Mouse (Mus musculus): ENCODE data around the gene Olfr1212. TPM values are rescaled to one million over a fixed set of nuclear protein-coding genes. Genes with fewer than 3 reads are reported as not detected.

Gene Olfr1212
- polyA plus RNA-seq (2014; fragmentation: Nextera tagmentation; extraction: Ambion mirVana): not detected in 2 replicates

DNA sequence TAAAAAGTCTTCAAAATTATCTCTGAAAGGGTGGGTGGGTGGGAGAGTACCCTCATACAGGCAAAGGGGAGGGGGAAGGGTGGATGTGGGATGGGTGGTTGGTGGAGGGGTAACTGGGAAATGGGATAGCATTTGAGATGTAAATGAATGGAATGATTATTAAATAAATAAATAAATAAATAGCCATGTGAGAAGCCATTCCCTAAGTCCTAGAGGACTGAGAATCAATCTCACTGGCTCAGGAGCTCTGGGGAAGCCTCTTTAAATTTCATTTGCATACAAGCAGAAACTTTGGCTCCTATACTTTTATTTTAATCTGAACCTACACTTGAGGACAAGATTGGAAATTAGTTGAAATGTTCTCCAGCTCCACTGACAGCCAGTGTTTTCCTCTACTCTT lies at the start of gene Olfr1212:
Gene Olfr1212, plus strand, starts transcription at position 301 of the 400 bp plus-strand sequence.
- Histone ChIP-seq H3K27ac (ENCODE audit: low read depth) (no peak within 1 kb of the TSS), H3K9me3 (ENCODE audit: low read depth, low read length) (no peaks in the 10 kb centered on the region), H3K9ac (no peak within 1 kb of the TSS), H3K36me3 (ENCODE audit: insufficient read depth) (no peaks in the 10 kb centered on the region), H3K4me3 (ENCODE audit: low read depth, low read length) (no peak within 1 kb of the TSS), H3K27me3 (ENCODE audit: insufficient read depth, low read length) (no peaks in the 10 kb centered on the region), H3K4me1 (ENCODE audit: insufficient read depth) (no peaks in the 10 kb centered on the region), H3K4me2 (no peak within 1 kb of the TSS)
- no peak for TF ChIP-seq CTCF (IDR thresholded peaks at IDR 0.05; ENCODE audit: low read depth)
- ATAC-seq (ENCODE audit: insufficient read depth) (no peak), DNase-seq (no peak)

DNA sequence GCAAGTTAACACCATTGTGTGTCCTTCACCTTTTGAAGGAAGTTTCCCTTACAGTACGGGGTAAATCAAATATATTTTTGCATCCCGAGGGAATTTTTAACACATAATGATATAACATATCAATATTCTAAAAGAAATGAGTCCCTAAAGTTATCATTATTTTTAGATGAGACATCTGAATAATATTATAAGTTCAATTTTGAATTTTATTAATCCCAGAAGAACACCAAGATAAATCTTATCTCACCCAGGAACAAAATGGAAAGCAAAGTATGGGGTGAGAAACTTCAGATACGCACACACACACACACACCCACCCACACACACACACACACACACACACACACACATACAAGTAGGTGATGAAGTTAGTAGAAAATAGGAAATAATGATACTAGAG lies 38.7 kb upstream of the Olfr1212 start, which contains the start of gene Olfr1209:
Gene Olfr1209, minus strand, starts transcription at position 101 of the 400 bp plus-strand sequence.
- H3K9me3 ChIP-seq (ENCODE audit: low read depth, low read length): no peaks in the 10 kb centered on the region
- H3K9ac ChIP-seq: no peak within 1 kb of the TSS
- H3K36me3 ChIP-seq (ENCODE audit: insufficient read depth): no peaks in the 10 kb centered on the region
- H3K27me3 ChIP-seq (ENCODE audit: insufficient read depth, low read length): no peaks in the 10 kb centered on the region
- DNase-seq: no peak
- 87% methylated on average over 3 of the region's 3 CpGs for WGBS
- no peak for TF ChIP-seq CTCF (IDR thresholded peaks at IDR 0.05; ENCODE audit: low read depth)
- no peak within 1 kb of the TSS for H3K27ac ChIP-seq (ENCODE audit: low read depth)
- H3K4me3 ChIP-seq (ENCODE audit: low read depth, low read length): no peak within 1 kb of the TSS
- H3K4me1 ChIP-seq (ENCODE audit: insufficient read depth): no peaks in the 10 kb centered on the region
- no peak within 1 kb of the TSS for H3K4me2 ChIP-seq
- ATAC-seq (ENCODE audit: insufficient read depth): no peak

DNA sequence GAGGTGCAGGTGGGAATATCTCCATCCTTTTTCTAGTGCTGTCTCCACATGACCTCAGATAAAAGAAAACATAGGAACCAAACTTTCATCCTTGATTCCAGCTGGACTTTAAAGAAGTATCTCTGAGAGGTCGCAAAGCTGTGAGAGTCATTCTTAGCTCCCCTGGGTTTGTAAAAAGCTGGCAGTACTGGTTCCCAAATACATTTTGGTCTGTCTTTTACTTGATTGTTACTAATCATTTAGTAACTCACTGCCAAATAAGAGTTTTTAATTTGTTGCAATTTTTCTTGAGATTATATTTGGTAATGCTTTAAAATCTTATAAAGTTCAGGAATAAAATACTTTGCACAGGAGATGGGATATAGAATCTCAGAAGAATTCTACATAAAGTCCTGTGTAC lies 15.8 kb upstream of the Olfr1212 start, which contains the start of gene Olfr1211:
Gene Olfr1211, minus strand, starts transcription at position 101 of the 400 bp plus-strand sequence.
- no peak for TF ChIP-seq CTCF (IDR thresholded peaks at IDR 0.05; ENCODE audit: low read depth)
- no peaks in the 10 kb centered on the region for H3K9me3 ChIP-seq (ENCODE audit: low read depth, low read length)
- no peak within 1 kb of the TSS for H3K27ac ChIP-seq (ENCODE audit: low read depth)
- H3K36me3 ChIP-seq (ENCODE audit: insufficient read depth): no peaks in the 10 kb centered on the region
- ATAC-seq (ENCODE audit: insufficient read depth): no peak
- no peaks in the 10 kb centered on the region for H3K27me3 ChIP-seq (ENCODE audit: insufficient read depth, low read length)
- 86% methylated on average over 1 of the region's 1 CpGs for WGBS
- no peak within 1 kb of the TSS for H3K4me2 ChIP-seq
- no peak within 1 kb of the TSS for H3K9ac ChIP-seq
- no peaks in the 10 kb centered on the region for H3K4me1 ChIP-seq (ENCODE audit: insufficient read depth)
- no peak within 1 kb of the TSS for H3K4me3 ChIP-seq (ENCODE audit: low read depth, low read length)
- no peak for DNase-seq

DNA sequence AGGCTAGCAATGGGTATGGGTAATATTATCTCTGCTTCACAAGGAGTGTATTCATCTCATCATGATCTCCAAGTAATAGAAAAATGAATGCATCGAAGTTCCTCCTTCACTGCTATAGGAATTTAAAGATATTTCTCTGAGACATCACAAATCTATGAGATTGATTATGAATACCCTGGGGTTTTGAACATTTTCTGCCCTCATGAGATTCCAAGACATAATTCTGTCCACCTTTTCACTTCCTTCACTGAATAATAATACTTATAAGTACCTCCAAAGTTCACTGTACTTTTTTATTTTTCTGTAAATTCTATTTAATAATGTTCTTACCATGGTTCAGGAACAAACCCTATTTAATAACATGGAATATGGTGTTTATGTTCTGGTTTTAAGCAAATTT lies 26.4 kb downstream of the Olfr1212 start, which contains the start of gene Gm13762:
Gene Gm13762, minus strand, starts transcription at position 101 of the 400 bp plus-strand sequence.
- no peaks in the 10 kb centered on the region for H3K4me1 ChIP-seq (ENCODE audit: insufficient read depth)
- no peak within 1 kb of the TSS for H3K4me3 ChIP-seq (ENCODE audit: low read depth, low read length)
- no peaks in the 10 kb centered on the region for H3K27me3 ChIP-seq (ENCODE audit: insufficient read depth, low read length)
- 74% methylated on average over 1 of the region's 1 CpGs for WGBS
- ATAC-seq (ENCODE audit: insufficient read depth) (no peak), DNase-seq (no peak)
- H3K9ac ChIP-seq: no peak within 1 kb of the TSS
- no peak for TF ChIP-seq CTCF (IDR thresholded peaks at IDR 0.05; ENCODE audit: low read depth)
- no peak within 1 kb of the TSS for H3K27ac ChIP-seq (ENCODE audit: low read depth)
- H3K4me2 ChIP-seq: no peak within 1 kb of the TSS
- no peaks in the 10 kb centered on the region for H3K9me3 ChIP-seq (ENCODE audit: low read depth, low read length)
- no peaks in the 10 kb centered on the region for H3K36me3 ChIP-seq (ENCODE audit: insufficient read depth)

DNA sequence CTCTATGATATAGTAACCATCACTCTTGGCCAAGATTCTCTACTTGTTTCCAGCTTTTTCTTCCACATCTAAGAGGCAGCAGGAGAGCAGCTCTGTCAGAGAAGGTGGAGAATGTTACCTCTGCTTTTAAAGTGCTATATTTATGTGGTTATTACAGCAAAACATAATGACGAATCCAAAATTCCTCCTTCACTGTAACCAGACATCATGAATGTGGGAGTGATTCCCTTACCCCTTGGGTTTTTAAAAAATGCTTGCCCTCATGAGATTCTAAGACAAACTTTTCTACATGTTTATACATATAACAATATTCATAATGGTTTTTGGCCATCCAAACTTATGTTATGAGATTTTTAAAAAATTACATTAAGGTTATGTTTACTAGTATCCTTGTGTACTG lies 38.8 kb downstream of the Olfr1212 start, which contains the start of gene Olfr1214:
Gene Olfr1214, minus strand, starts transcription at position 101 of the 400 bp plus-strand sequence.
- 90% methylated on average over 1 of the region's 1 CpGs for WGBS
- H3K4me1 ChIP-seq (ENCODE audit: insufficient read depth): no peaks in the 10 kb centered on the region
- DNase-seq (no peak), ATAC-seq (ENCODE audit: insufficient read depth) (no peak)
- H3K9me3 ChIP-seq (ENCODE audit: low read depth, low read length): no peaks in the 10 kb centered on the region
- TF ChIP-seq CTCF (IDR thresholded peaks at IDR 0.05; ENCODE audit: low read depth): no peak
- H3K4me2 ChIP-seq: no peak within 1 kb of the TSS
- H3K36me3 ChIP-seq (ENCODE audit: insufficient read depth): no peaks in the 10 kb centered on the region
- H3K27ac ChIP-seq (ENCODE audit: low read depth): no peak within 1 kb of the TSS
- H3K27me3 ChIP-seq (ENCODE audit: insufficient read depth, low read length): no peaks in the 10 kb centered on the region
- H3K9ac ChIP-seq: no peak within 1 kb of the TSS
- no peak within 1 kb of the TSS for H3K4me3 ChIP-seq (ENCODE audit: low read depth, low read length)

DNA sequence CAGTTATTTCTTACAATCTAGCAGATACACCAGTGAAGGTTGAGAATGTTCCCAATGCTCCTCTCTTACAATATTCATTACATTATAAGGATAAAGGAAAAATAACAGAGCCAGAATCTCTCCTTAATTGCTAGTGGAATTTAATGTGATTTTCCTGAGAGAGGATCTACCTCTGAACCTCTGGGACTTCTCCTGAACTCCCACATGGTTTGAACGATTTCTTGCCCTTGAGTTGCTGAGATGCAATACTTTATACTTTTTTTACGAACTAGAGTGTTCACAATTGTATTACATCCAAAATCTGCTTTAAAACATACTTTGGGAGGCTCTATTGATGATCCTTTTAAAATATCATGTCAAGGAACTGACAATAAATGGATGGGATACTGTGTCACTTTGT lies 53.1 kb downstream of the Olfr1212 start, which contains the start of gene Olfr1215:
Gene Olfr1215, minus strand, starts transcription at position 101 of the 400 bp plus-strand sequence.
- DNase-seq (no peak), ATAC-seq (ENCODE audit: insufficient read depth) (no peak)
- Histone ChIP-seq H3K4me2 (no peak within 1 kb of the TSS), H3K4me1 (ENCODE audit: insufficient read depth) (no peaks in the 10 kb centered on the region), H3K9me3 (ENCODE audit: low read depth, low read length) (no peaks in the 10 kb centered on the region), H3K36me3 (ENCODE audit: insufficient read depth) (no peaks in the 10 kb centered on the region), H3K9ac (no peak within 1 kb of the TSS), H3K27ac (ENCODE audit: low read depth) (no peak within 1 kb of the TSS), H3K4me3 (ENCODE audit: low read depth, low read length) (no peak within 1 kb of the TSS), H3K27me3 (ENCODE audit: insufficient read depth, low read length) (no peaks in the 10 kb centered on the region)
- no peak for TF ChIP-seq CTCF (IDR thresholded peaks at IDR 0.05; ENCODE audit: low read depth)
- WGBS: 73% methylated on average over 2 of the region's 2 CpGs

Other genes starting within 250 kb of the Olfr1212 start
- gene Olfr1196, start 249.4 kb upstream of the Olfr1212 start, polyA plus RNA-seq (2014; fragmentation: Nextera tagmentation; extraction: Ambion mirVana): not detected in 2 replicates
- not detected in 2 replicates for gene Olfr1197, start 221.6 kb upstream of the Olfr1212 start, polyA plus RNA-seq (2014; fragmentation: Nextera tagmentation; extraction: Ambion mirVana)
- not detected in 2 replicates for gene Olfr1198, start 202.6 kb upstream of the Olfr1212 start, polyA plus RNA-seq (2014; fragmentation: Nextera tagmentation; extraction: Ambion mirVana)
- not detected in 2 replicates for gene Olfr1199, start 193.5 kb upstream of the Olfr1212 start, polyA plus RNA-seq (2014; fragmentation: Nextera tagmentation; extraction: Ambion mirVana)
- not detected in 2 replicates for gene Olfr1200, start 183.5 kb upstream of the Olfr1212 start, polyA plus RNA-seq (2014; fragmentation: Nextera tagmentation; extraction: Ambion mirVana)
- not detected in 2 replicates for gene Olfr1201, start 160.9 kb upstream of the Olfr1212 start, polyA plus RNA-seq (2014; fragmentation: Nextera tagmentation; extraction: Ambion mirVana)
- gene Olfr1202, start 139.5 kb upstream of the Olfr1212 start, polyA plus RNA-seq (2014; fragmentation: Nextera tagmentation; extraction: Ambion mirVana): not detected in 2 replicates
- gene Olfr1205, start 124.2 kb upstream of the Olfr1212 start, polyA plus RNA-seq (2014; fragmentation: Nextera tagmentation; extraction: Ambion mirVana): not detected in 2 replicates
- not detected in 2 replicates for gene Olfr1204, start 104.7 kb upstream of the Olfr1212 start, polyA plus RNA-seq (2014; fragmentation: Nextera tagmentation; extraction: Ambion mirVana)
- gene Olfr1206, start 90.7 kb upstream of the Olfr1212 start, polyA plus RNA-seq (2014; fragmentation: Nextera tagmentation; extraction: Ambion mirVana): not detected in 2 replicates
- not detected in 2 replicates for gene Olfr1208, start 51.7 kb upstream of the Olfr1212 start, polyA plus RNA-seq (2014; fragmentation: Nextera tagmentation; extraction: Ambion mirVana)
- not detected in 2 replicates for gene Olfr1209, start 38.8 kb upstream of the Olfr1212 start, polyA plus RNA-seq (2014; fragmentation: Nextera tagmentation; extraction: Ambion mirVana)
- gene Olfr1211, start 15.9 kb upstream of the Olfr1212 start, polyA plus RNA-seq (2014; fragmentation: Nextera tagmentation; extraction: Ambion mirVana): not detected in 2 replicates
- not detected in 2 replicates for gene Gm13762, start 26.3 kb downstream of the Olfr1212 start, polyA plus RNA-seq (2014; fragmentation: Nextera tagmentation; extraction: Ambion mirVana)
- not detected in 2 replicates for gene Olfr1214, start 38.7 kb downstream of the Olfr1212 start, polyA plus RNA-seq (2014; fragmentation: Nextera tagmentation; extraction: Ambion mirVana)
- not detected in 2 replicates for gene Olfr1215, start 53.0 kb downstream of the Olfr1212 start, polyA plus RNA-seq (2014; fragmentation: Nextera tagmentation; extraction: Ambion mirVana)
- not detected in 2 replicates for gene Olfr1216, start 64.4 kb downstream of the Olfr1212 start, polyA plus RNA-seq (2014; fragmentation: Nextera tagmentation; extraction: Ambion mirVana)
- gene Olfr1217, start 78.1 kb downstream of the Olfr1212 start, polyA plus RNA-seq (2014; fragmentation: Nextera tagmentation; extraction: Ambion mirVana): not detected in 2 replicates
- not detected in 2 replicates for gene Olfr1218, start 107.2 kb downstream of the Olfr1212 start, polyA plus RNA-seq (2014; fragmentation: Nextera tagmentation; extraction: Ambion mirVana)
- not detected in 2 replicates for gene Olfr1219, start 129.5 kb downstream of the Olfr1212 start, polyA plus RNA-seq (2014; fragmentation: Nextera tagmentation; extraction: Ambion mirVana)
- not detected in 2 replicates for gene Olfr1220, start 152.9 kb downstream of the Olfr1212 start, polyA plus RNA-seq (2014; fragmentation: Nextera tagmentation; extraction: Ambion mirVana)
- gene Olfr1221, start 163.3 kb downstream of the Olfr1212 start, polyA plus RNA-seq (2014; fragmentation: Nextera tagmentation; extraction: Ambion mirVana): not detected in 2 replicates
- not detected in 2 replicates for gene Olfr1222, start 179.1 kb downstream of the Olfr1212 start, polyA plus RNA-seq (2014; fragmentation: Nextera tagmentation; extraction: Ambion mirVana)
- gene Olfr1223, start 197.6 kb downstream of the Olfr1212 start, polyA plus RNA-seq (2014; fragmentation: Nextera tagmentation; extraction: Ambion mirVana): not detected in 2 replicates
- gene Olfr1224-ps1, start 210.1 kb downstream of the Olfr1212 start, polyA plus RNA-seq (2014; fragmentation: Nextera tagmentation; extraction: Ambion mirVana): not detected in 2 replicates
- gene Olfr1225, start 220.7 kb downstream of the Olfr1212 start, polyA plus RNA-seq (2014; fragmentation: Nextera tagmentation; extraction: Ambion mirVana): not detected in 2 replicates
- not detected in 2 replicates for gene Olfr1226, start 246.1 kb downstream of the Olfr1212 start, polyA plus RNA-seq (2014; fragmentation: Nextera tagmentation; extraction: Ambion mirVana)